Mouse (Mus musculus) embryonic fibroblast, embryonic 13.5 days (primary cell): ENCODE data around the gene Usp38. TPM values are rescaled to one million over a fixed set of nuclear protein-coding genes. Genes with fewer than 3 reads are reported as not detected.

Source experiments
- H3K27ac ChIP-seq: 2 replicates; pipeline ENCODE4 v1.5.1; 2012; ENCODE audit warnings: low read length, control low read depth, inconsistent platforms; ENCODE audit not compliant: insufficient read depth
- H3K4me1 ChIP-seq: 2 replicates; pipeline ENCODE4 v1.6.1; 2011; ENCODE audit warnings: low read length; ENCODE audit not compliant: control insufficient read depth, insufficient read depth
- H3K4me3 ChIP-seq: 2 replicates; pipeline ENCODE4 v1.5.1; 2011; ENCODE audit warnings: mild to moderate bottlenecking, control low read depth, low read length; ENCODE audit not compliant: insufficient read depth
- CTCF ChIP-seq: IDR thresholded peaks from 2 replicates; pipeline ENCODE4 v1.5.1; 2011; ENCODE audit warnings: mild to moderate bottlenecking, control low read depth, low read length, moderate library complexity, borderline replicate concordance; ENCODE audit not compliant: insufficient read depth
- POLR2A ChIP-seq: IDR thresholded peaks from 2 replicates; pipeline ENCODE4 v1.6.1; 2011; ENCODE audit warnings: low read depth, mild to moderate bottlenecking, control low read depth, low read length, moderate library complexity
- polyA plus RNA-seq: library from polyadenylated mRNA; stranded (reverse); fragments of >200 nt; gene quantifications from 2 replicates; pipeline ENCODE4 v1.2.4, GENCODE M21; 2011; ENCODE audit warnings: low read depth; ENCODE audit not compliant: missing spikeins, insufficient read length

The Usp38 gene
- polyA plus RNA-seq, 1 experiment, result 17.6 TPM

DNA sequence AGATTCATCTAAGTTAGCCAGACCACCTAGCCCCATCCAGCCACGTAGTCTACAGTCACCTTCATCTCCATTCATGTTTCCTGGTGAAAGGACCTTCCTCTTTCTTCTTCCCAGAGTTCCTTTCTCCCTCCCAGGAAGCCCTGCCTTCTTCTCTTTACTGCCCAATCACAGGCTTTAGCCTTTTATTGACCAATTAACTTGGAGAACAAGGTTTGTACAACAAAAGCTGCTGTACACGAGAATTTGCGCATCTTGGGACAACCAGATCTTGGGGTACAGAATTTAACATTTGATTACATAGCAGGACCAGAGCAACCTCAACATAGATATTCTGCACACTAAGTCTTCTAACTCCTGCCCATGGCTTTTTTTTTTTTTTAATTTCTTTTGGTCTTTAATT lies 73.1 kb downstream of the Usp38 start:
- no peak for TF ChIP-seq CTCF
- no peak for TF ChIP-seq POLR2A
- H3K4me3 ChIP-seq, result no peak overlapping the region
- H3K27ac ChIP-seq, result no peak overlapping the region
- no peaks in the 10 kb centered on the region for H3K4me1 ChIP-seq

DNA sequence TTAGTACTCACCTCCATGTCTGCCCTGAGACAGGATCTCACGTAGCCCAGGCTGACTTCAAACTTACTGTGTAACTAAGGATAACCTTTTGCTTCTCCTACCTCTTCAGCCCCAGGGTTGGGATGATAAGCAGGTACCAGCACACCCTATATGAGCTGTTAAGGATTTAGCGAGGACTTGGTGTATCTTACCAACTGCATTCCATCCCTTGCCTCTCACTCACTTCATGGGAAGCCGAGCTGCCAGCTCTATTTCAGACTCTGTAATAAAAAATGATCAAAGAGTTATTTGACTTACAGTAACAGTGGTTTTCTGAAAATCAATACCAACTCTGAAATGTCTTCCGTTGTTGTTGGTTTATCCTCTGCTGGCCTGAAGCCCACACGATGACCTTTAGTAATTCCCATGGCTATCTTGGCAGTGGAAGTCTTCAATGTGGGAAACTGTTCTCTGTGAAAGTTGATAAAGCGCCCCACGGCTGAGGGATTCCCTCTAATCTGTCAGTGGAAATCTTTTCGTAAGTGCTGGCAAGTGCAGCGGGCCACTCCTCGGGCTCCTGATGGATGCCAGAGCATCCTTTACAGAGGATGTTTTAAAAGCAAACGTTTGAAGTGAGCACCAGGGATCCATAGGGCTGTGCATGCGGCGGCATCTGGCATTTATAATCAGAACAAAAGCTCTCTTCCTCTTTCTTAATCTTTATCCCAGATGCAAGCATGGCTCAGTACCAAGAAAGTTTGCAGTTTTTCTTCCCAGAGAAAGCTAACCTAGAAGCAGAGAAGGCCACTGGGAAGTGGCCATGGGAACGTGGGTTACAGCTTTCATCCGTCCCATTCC lies 76.7 kb downstream of the Usp38 start:
- Histone ChIP-seq H3K27ac (no peak overlapping the region), H3K4me1 (no peaks in the 10 kb centered on the region), H3K4me3 (no peak overlapping the region)
- TF ChIP-seq CTCF (no peak), POLR2A (no peak)

Other genes starting within 250 kb of the Usp38 start
- 15.5 and 25.4 TPM in 2 replicates for gene Gab1, start 134.4 kb downstream of the Usp38 start, polyA plus RNA-seq